Mouse (Mus musculus) ovary, postnatal 36 days (tissue): ENCODE measurements around the gene S100a4.

Experiments used
- DNase-seq: peaks from one replicate; pipeline ENCODE4 v3.0.0; 2022; ENCODE audit warnings: low spot score, mixed read lengths

S100a4 gene

DNA sequence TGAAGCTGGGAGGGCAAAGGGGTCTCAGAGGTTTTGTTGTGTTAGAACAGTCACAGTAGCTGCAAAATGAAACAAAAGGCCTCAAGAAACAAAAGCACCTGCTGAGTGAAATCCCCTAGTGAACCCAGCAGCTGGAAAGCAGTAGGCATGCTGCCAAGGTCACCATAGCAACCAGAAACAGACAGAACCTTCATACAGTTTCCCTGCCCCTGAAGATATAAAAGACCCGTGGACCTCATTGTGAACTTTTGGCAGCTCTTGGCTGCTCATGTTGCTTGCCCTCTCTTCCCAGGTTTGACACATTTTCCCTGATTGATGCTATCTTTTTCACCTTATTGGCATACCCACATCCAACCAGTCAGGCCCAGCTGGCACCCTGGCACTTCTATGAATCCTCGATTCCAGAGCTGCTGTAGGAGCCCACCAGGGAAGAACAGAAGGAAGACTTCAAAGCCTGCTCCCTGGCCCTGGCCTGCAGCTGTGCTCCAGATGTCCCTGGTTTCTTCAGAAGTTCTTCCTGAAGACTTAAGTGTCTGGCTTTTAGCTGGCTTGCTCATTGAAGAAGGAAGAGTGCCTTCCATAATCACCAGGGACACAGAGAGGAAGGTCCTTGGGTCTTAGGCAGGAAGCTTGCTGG, 20.0 kb downstream of the S100a4 start:
- peak; percentile 73 for DNase-seq

GRCm38 (mm10) chr3:90625496-90625895, 21.9 kb downstream of the S100a4 start:
- no peak for DNase-seq

- no peak for DNase-seq
Measured at GRCm38 (mm10) chr3:90626266-90627021, 22.9 kb downstream of the S100a4 start.

GRCm38 (mm10) chr3:90627366-90627765, 23.8 kb downstream of the S100a4 start:
- no peak for DNase-seq

DNA sequence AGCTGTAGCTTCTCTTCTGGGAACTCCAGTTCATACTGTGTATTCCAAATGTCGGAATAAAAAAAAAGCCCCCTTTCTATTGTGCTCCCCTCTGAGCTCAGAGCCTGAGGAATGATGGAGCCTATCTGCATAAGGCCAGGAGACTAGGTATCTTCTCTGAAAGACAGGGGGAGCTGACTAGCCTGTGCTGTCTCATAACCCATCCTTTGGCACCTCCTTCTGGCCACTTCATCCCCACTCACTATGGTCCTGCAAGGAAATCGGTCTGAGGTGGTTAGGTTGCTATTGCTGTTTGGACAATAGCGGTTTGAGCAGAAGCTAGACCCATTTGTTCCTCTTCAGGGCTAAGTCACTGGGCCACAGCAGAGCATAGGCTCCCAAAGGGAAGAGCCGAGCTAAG, 24.2 kb downstream of the S100a4 start:
- no peak for DNase-seq

DNA sequence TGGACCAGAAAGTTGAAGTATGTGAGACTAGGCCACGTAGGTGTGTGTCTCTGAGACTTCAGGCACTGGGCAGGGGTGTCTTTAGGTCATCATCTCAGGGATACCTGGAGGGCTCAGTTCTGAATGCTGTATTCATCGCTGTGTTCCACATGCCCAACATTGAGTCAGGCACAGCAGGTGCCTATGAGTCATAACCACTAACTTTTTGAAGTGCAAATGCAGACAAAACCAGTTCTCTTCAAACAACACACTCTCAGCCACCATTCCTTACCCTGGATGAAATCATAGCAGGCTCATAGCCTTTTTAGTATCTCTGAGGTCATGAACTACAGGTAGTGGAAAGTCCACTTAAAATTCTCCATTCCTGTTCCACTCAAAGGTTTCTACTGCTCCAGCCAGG, 25.7 kb downstream of the S100a4 start:
- no peak for DNase-seq

GRCm38 (mm10) chr3:90631984-90632383, 28.4 kb downstream of the S100a4 start:
- no peak for DNase-seq

GRCm38 (mm10) chr3:90638511-90639275, 35.1 kb downstream of the S100a4 start:
- no peak for DNase-seq

- no peak for DNase-seq
Measured at GRCm38 (mm10) chr3:90639511-90640154, 36.1 kb downstream of the S100a4 start.

DNA sequence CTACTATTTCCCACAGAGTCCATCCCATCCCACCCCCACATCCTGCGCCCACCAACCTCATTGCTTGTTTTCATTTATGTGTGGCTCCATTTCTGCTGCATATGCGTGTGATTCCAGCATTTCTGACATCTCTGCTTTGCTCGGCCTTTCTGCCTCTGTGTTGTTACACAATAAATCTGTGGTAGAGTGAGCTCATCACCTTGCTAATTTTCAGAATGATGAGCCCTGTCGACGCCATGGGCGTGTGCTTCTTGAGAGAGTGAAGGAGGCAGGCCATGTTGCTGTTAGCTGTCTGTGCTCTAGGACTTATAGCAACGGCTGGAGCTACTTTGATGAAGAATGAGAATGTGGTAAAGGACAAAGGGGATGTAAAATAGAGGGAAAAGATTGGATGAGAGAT, 37.4 kb downstream of the S100a4 start:
- DNase-seq = no peak

DNA sequence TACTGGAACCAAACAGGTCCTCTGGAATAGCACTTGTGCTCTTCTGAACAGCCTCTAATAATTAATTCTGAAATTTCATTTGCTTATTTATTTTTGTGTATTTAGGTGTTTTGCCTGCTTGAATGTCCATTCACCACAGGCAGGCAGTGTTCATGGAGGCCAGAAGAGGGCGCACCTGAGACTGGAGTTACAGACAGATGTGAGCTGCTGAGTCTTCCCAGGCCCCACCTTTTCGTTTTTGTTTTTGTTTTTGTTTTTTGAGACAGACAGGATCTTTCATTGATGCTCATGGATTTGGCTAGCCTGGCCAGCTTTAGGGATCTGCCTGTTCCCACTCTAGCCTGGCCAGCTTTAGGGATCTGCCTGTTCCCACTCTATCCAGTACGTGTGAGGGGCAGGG, 40.6 kb downstream of the S100a4 start:
- peak; percentile 27 for DNase-seq

DNA sequence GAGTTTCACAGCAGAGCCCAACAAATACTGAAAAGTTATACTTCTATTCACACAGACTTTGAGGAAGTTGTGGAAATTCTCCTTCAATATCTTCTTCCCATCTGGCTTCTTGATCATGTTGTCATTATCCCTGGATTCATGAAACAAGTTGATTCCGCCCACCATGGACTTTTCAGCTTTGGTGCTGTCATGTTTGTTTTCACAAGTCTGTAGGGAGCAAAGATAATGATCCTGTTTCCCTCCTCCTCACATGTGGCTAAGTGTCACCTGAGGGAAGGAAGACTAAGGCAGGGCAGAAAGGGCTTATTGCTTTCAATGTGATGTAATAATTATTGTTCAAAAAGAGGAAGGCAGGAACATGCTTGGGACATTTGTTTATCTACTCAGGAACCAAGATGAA, 43.7 kb downstream of the S100a4 start:
- no peak for DNase-seq

GRCm38 (mm10) chr3:90648981-90649380, 45.4 kb downstream of the S100a4 start:
- DNase-seq = no peak

GRCm38 (mm10) chr3:90649832-90650231, 46.3 kb downstream of the S100a4 start:
- DNase-seq = no peak

- DNase-seq = peak; percentile 48
Measured at GRCm38 (mm10) chr3:90652878-90653508, 49.4 kb downstream of the S100a4 start.

DNA sequence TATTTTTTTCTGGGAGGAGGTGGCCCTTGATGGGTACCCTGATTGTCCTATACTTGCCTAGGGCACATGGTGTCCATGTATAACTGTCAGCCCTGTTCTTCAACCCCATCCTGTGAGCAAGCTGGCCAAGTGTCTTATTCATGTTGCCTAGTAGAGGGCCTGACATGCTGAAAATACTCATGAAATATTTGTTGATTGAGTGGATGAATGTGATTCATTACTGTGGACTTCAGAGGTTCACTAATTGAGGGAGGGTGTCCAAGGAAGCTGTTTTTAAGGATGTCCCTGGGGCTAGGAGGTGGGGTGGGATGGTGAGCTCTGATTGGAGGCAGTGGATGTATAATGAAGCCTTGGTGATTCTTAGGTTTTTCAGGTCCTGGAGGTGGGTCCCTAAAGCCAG, 50.1 kb downstream of the S100a4 start, which contains the start of gene S100a7a:
Gene S100a7a, plus strand, starts transcription at position 301 of the 400 bp plus-strand sequence.
- DNase-seq = no peak
